Mouse (Mus musculus): ENCODE results near the gene Stt3b. TPM values are rescaled to one million over a fixed set of nuclear protein-coding genes. Genes with fewer than 3 reads are reported as not detected.
A peak's percentile ranks its signal among the peaks of the same experiment; 100 is the strongest.
"Not testable (repeated sequence)": the region's sequence is repeated elsewhere in the genome, so short reads cannot be mapped to it uniquely, and the experiment has no call there.

Gene Stt3b
- total RNA-seq, 2 experiments from 2014 or later = 84.8 to 87.6 TPM

- no peak for DNase-seq (ENCODE audit: low spot score in 2 of 2)
- intact Hi-C loops (cut with DNase I) = no loop called here
These were observed 31.6 kb downstream of the Stt3b start for GRCm38 (mm10) chr9:115278641-115279040.

- DNase-seq (ENCODE audit: low spot score in 2 of 2) = no peak
- intact Hi-C loops (cut with DNase I) = no loop called here
These were observed 35.4 kb downstream of the Stt3b start for GRCm38 (mm10) chr9:115274806-115275205.

GRCm38 (mm10) chr9:115273095-115273649, 37.0 kb downstream of the Stt3b start:
- no peak for DNase-seq (ENCODE audit: low spot score in 2 of 2)
- intact Hi-C loops (cut with DNase I) = no loop called here

- intact Hi-C loops (cut with DNase I); DNase-seq (ENCODE audit: low spot score in 2 of 2): not testable (repeated sequence)
These were observed 37.8 kb downstream of the Stt3b start for GRCm38 (mm10) chr9:115272451-115272850.

- DNase-seq (ENCODE audit: low spot score in 2 of 2) = no peak
- intact Hi-C loops (cut with DNase I) = no loop called here
These were observed 38.7 kb downstream of the Stt3b start for GRCm38 (mm10) chr9:115271556-115271955.

GRCm38 (mm10) chr9:115261896-115262295, 48.3 kb downstream of the Stt3b start:
- no peak for DNase-seq (ENCODE audit: low spot score in 2 of 2)
- intact Hi-C loops (cut with DNase I) = loop anchor here (2.0 to 5.0 kb wide), 2 partner anchors 175 to 349 kb away; no protein-coding TSS in a partner anchor

GRCm38 (mm10) chr9:115261456-115261855, 48.8 kb downstream of the Stt3b start:
- intact Hi-C loops (cut with DNase I) = loop anchor here (2.0 to 5.0 kb wide), 2 partner anchors 174 to 349 kb away; no protein-coding TSS in a partner anchor
- peak in 1 of 2 experiments; percentile 40 for DNase-seq (ENCODE audit: low spot score in 2 of 2)

GRCm38 (mm10) chr9:115260464-115260863, 49.8 kb downstream of the Stt3b start:
- no peak for DNase-seq (ENCODE audit: low spot score in 2 of 2)
- intact Hi-C loops (cut with DNase I) = loop anchor here (2.0 to 5.0 kb wide), 2 partner anchors 173 to 348 kb away; no protein-coding TSS in a partner anchor

- intact Hi-C loops (cut with DNase I) = loop anchor here (2.0 to 5.0 kb wide), 2 partner anchors 173 to 347 kb away; no protein-coding TSS in a partner anchor
- DNase-seq (ENCODE audit: low spot score in 2 of 2) = no peak
These were observed 50.4 kb downstream of the Stt3b start for GRCm38 (mm10) chr9:115259866-115260265.

GRCm38 (mm10) chr9:115257733-115258286, 52.4 kb downstream of the Stt3b start:
- DNase-seq (ENCODE audit: low spot score in 2 of 2) = no peak
- intact Hi-C loops (cut with DNase I) = no loop called here

GRCm38 (mm10) chr9:115249145-115249544, 61.1 kb downstream of the Stt3b start:
- intact Hi-C loops (cut with DNase I) = no loop called here
- DNase-seq (ENCODE audit: low spot score in 2 of 2) = no peak

GRCm38 (mm10) chr9:115245092-115245491, 65.1 kb downstream of the Stt3b start:
- DNase-seq (ENCODE audit: low spot score in 2 of 2) = no peak
- intact Hi-C loops (cut with DNase I) = no loop called here

- intact Hi-C loops (cut with DNase I) = no loop called here
- DNase-seq (ENCODE audit: low spot score in 2 of 2) = no peak
These were observed 66.6 kb downstream of the Stt3b start for GRCm38 (mm10) chr9:115243630-115244029.

GRCm38 (mm10) chr9:115239861-115240260, 70.4 kb downstream of the Stt3b start:
- DNase-seq (ENCODE audit: low spot score in 2 of 2) = no peak
- intact Hi-C loops (cut with DNase I) = no loop called here

- intact Hi-C loops (cut with DNase I) = no loop called here
- no peak for DNase-seq (ENCODE audit: low spot score in 2 of 2)
These were observed 72.3 kb downstream of the Stt3b start for GRCm38 (mm10) chr9:115237943-115238342.

- no peak for DNase-seq (ENCODE audit: low spot score in 2 of 2)
- intact Hi-C loops (cut with DNase I) = no loop called here
These were observed 73.8 kb downstream of the Stt3b start for GRCm38 (mm10) chr9:115236352-115236841.

- intact Hi-C loops (cut with DNase I) = no loop called here
- DNase-seq (ENCODE audit: low spot score in 2 of 2) = no peak
These were observed 75.7 kb downstream of the Stt3b start for GRCm38 (mm10) chr9:115234561-115234960.

- peak in 1 of 2 experiments; percentile 34 for DNase-seq (ENCODE audit: low spot score in 2 of 2)
- intact Hi-C loops (cut with DNase I) = no loop called here
These were observed 76.5 kb downstream of the Stt3b start for GRCm38 (mm10) chr9:115233721-115234120.

GRCm38 (mm10) chr9:115231476-115231875, 78.7 kb downstream of the Stt3b start:
- intact Hi-C loops (cut with DNase I) = no loop called here
- no peak for DNase-seq (ENCODE audit: low spot score in 2 of 2)

- no peak for DNase-seq (ENCODE audit: low spot score in 2 of 2)
- intact Hi-C loops (cut with DNase I) = no loop called here
These were observed 80.1 kb downstream of the Stt3b start for GRCm38 (mm10) chr9:115230141-115230540.

- intact Hi-C loops (cut with DNase I) = no loop called here
- DNase-seq (ENCODE audit: low spot score in 2 of 2) = no peak
These were observed 80.5 kb downstream of the Stt3b start for GRCm38 (mm10) chr9:115229676-115230075.

Data from left cerebral cortex, postnatal 36 days (tissue).